18 mouse cellular contexts compared by ENCODE assay signal in genomic region chr13:38015591-38015990, GRCm38 (mm10). TPM values are rescaled to one million over a fixed set of nuclear protein-coding genes. Genes with fewer than 3 reads are reported as not detected.
DNase-seq lines count a peak whose midpoint lies in the region; TF ChIP-seq lines count a peak whose summit lies in the region.
"Had no signal": no experiment of that assay in that cellular context is flagged by ENCODE, and none has a peak within 500 bp of the region (broad histone marks: within the 10 kb centered on the region; RNA-seq: fewer than 3 reads in every experiment).

No protein-coding gene starts in this region.

- no peak overlapping the region for H3K27ac ChIP-seq in MEL (ENCODE audit: control insufficient read depth, low read depth, low read length)

- TF ChIP-seq POLR2A in MEL (IDR thresholded peaks at IDR 0.05; ENCODE audit: control insufficient read depth in 1 of 2, insufficient read depth in 1 of 2, low read depth in 1 of 2, low read length in 2 of 2, poor library complexity in 1 of 2) = no peak

- TF ChIP-seq RAD21 in MEL (IDR thresholded peaks at IDR 0.05; ENCODE audit: low read depth, low read length) = no peak

- H3K27me3 ChIP-seq in MEL (ENCODE audit: control insufficient read depth in 1 of 2, insufficient read depth in 2 of 2, low read length in 2 of 2) = no peaks in the 10 kb centered on the region
- H3K27me3 ChIP-seq: CH12.LX, Patski had no signal

- no peak overlapping the region for H3K4me3 ChIP-seq in MEL (ENCODE audit: control insufficient read depth in 1 of 2, insufficient read depth in 1 of 2, low read depth in 2 of 2, low read length in 2 of 2)

- H3K9ac ChIP-seq in MEL (ENCODE audit: control insufficient read depth, low read depth, low read length, poor library complexity, severe bottlenecking) = no peak overlapping the region

- peaks cover 0 to 13% of the 10 kb centered on the region in 2 experiments; a peak in 2 of 4 replicates for H3K36me3 ChIP-seq in MEL (ENCODE audit: control insufficient read depth in 1 of 2, insufficient read depth in 2 of 2, low read length in 2 of 2)
- H3K36me3 ChIP-seq: G1E had no signal

- H3K79me2 ChIP-seq in MEL (ENCODE audit: control insufficient read depth, insufficient read depth, low read length, poor library complexity) = no peaks in the 10 kb centered on the region

- peak; percentile 42 for DNase-seq in heart, adult 11 months
- no peak for DNase-seq in heart, postnatal 25 days (ENCODE audit: low spot score)
- peak; percentile 54 for DNase-seq in MEL (ENCODE audit: low read depth, low spot score)
- no peak for DNase-seq in ovary, postnatal 36 days (ENCODE audit: low spot score)
- DNase-seq: adrenal gland, adult 2 months; adrenal gland, adult 8-10 months; adrenal gland, postnatal 10 days; adrenal gland, postnatal 14 days; adrenal gland, postnatal 25 days; adrenal gland, postnatal 36 days; B cell, adult 2 months; cerebellum, adult 11 months; cerebellum, adult 11-12 months; cerebellum, adult 18-20 months; cerebellum, adult 2 months had no signal

- no peaks in the 10 kb centered on the region for H3K9me3 ChIP-seq in MEL (replicated peaks; ENCODE audit: insufficient read depth, low read length)

- H3K4me1 ChIP-seq in MEL (ENCODE audit: control insufficient read depth in 1 of 2, insufficient read depth in 2 of 2, low read length in 2 of 2) = peaks cover 11 to 14% of the 10 kb centered on the region in 2 experiments

- TF ChIP-seq CTCF in MEL (IDR thresholded peaks at IDR 0.05 in 2 of 3, conservative IDR thresholded peaks at IDR 0.05 in 1 of 3; ENCODE audit: control insufficient read depth in 1 of 3, insufficient read depth in 1 of 3, low read depth in 2 of 3, low read length in 3 of 3, poor library complexity in 1 of 3, severe bottlenecking in 1 of 3) = no peak

- intact Hi-C loops in heart, postnatal 25 days (cut with DNase I) = no loop called here

- TF ChIP-seq EP300 in MEL (IDR thresholded peaks at IDR 0.05; ENCODE audit: low read depth in 1 of 2, low read length in 2 of 2) = 0 out of 4 replicates have a peak, but pooled peaks of 1 of the 2 experiments have one; percentile 35

TF ChIP-seq in MEL, 35 proteins besides CTCF, POLR2A, EP300 and RAD21:
- TF ChIP-seq MAX (IDR thresholded peaks at IDR 0.05; ENCODE audit: low read length) = no peak
- TF ChIP-seq GATA1 (IDR thresholded peaks at IDR 0.05; ENCODE audit: low read depth, low read length) = peak; percentile 66
- TF ChIP-seq TAL1 (IDR thresholded peaks at IDR 0.05; ENCODE audit: low read length) = no peak
- TF ChIP-seq TCF12 (IDR thresholded peaks at IDR 0.05; ENCODE audit: low read depth, low read length) = peak; percentile 45; the same call in 1 of the 2 replicates
- no peak for TF ChIP-seq ZKSCAN1 (IDR thresholded peaks at IDR 0.05; ENCODE audit: low read depth, low read length)
- TF ChIP-seq JUND (IDR thresholded peaks at IDR 0.05; ENCODE audit: low read depth, low read length) = no peak
- no peak for TF ChIP-seq MXI1 (IDR thresholded peaks at IDR 0.05; ENCODE audit: low read depth, low read length)
- no peak for TF ChIP-seq UBTF (IDR thresholded peaks at IDR 0.05; ENCODE audit: borderline replicate concordance, insufficient read depth, low read depth, low read length)
- TF ChIP-seq KAT2A (conservative IDR thresholded peaks at IDR 0.05; ENCODE audit: low read depth, low read length) = no peak
- no peak for TF ChIP-seq SIN3A (IDR thresholded peaks at IDR 0.05; ENCODE audit: low read length)
- TF ChIP-seq ETS1 (IDR thresholded peaks at IDR 0.05; ENCODE audit: low read depth, low read length) = 0 out of 2 replicates have a peak, but pooled peaks have one; percentile 22
- TF ChIP-seq POLR2AphosphoS5 (IDR thresholded peaks at IDR 0.05; ENCODE audit: borderline replicate concordance, low read depth, low read length) = no peak

RNA-seq across cellular contexts. Expression of gene Riok1, which starts 21.2 kb away (rescaled TPM):
- 10 to 100 TPM in 1 of 2 experiments, 1 to 10 TPM in 1; 8.8 to 10.6 TPM for total RNA-seq in heart, postnatal 25 days (2021)
- total RNA-seq in MEL (2012; rRNA removed) = 37.6 and 43.7 TPM in 2 replicates
- 10 to 100 TPM in 1 of 2 experiments, not detected in 1; 40.5 TPM for polyA plus RNA-seq in MEL (2012; ENCODE audit: insufficient read depth in 1 of 2, insufficient read length in 2 of 2, low read depth in 1 of 2, low replicate concordance in 2 of 2, missing spikeins in 1 of 2)

RNA-seq across cellular contexts. Expression of gene Cage1, which starts 21.3 kb away (rescaled TPM):
- total RNA-seq in heart, postnatal 25 days (2021) = 1 to 10 TPM; 1.3 TPM
- total RNA-seq in MEL (2012; rRNA removed) = 1.0 and 1.1 TPM in 2 replicates
- under 1 TPM in 1 of 2 experiments, not detected in 1; 0.78 TPM for polyA plus RNA-seq in MEL (2012; ENCODE audit: insufficient read depth in 1 of 2, insufficient read length in 2 of 2, low read depth in 1 of 2, low replicate concordance in 2 of 2, missing spikeins in 1 of 2)

RNA-seq across cellular contexts. Expression of gene Ssr1, which starts 21.6 kb away (rescaled TPM):
- 10 to 100 TPM; 41.8 to 41.9 TPM for total RNA-seq in heart, postnatal 25 days (2021)
- 76.7 and 77.2 TPM in 2 replicates for total RNA-seq in MEL (2012; rRNA removed)
- 100 to 1,000 TPM in 1 of 2 experiments, 10 to 100 TPM in 1; 30.9 to 104 TPM for polyA plus RNA-seq in MEL (2012; ENCODE audit: insufficient read depth in 1 of 2, insufficient read length in 2 of 2, low read depth in 1 of 2, low replicate concordance in 2 of 2, missing spikeins in 1 of 2)

Comparison
In these comparisons a context has a peak if more than half of its experiments do, and no peak if none do; other contexts are left out.
1. DNase-seq: peak in heart, adult 11 months (single experiment) and MEL (single experiment); none in heart, postnatal 25 days (single experiment) and ovary, postnatal 36 days (single experiment).